In genomic region chr19:53303382-53303781, GRCm38 (mm10) we compare ENCODE assay signal across 11 mouse cellular contexts.
"Had no signal": no experiment of that assay in that cellular context is flagged by ENCODE, and none has a peak within 500 bp of the region (broad histone marks: within the 10 kb centered on the region; RNA-seq: fewer than 3 reads in every experiment).

No protein-coding gene starts in this region.

- H3K27ac ChIP-seq: kidney, embryonic 15.5 days; limb, embryonic 13.5 days; liver, embryonic 12.5 days; midbrain, embryonic 12.5 days; neural tube, embryonic 12.5 days had no signal

- H3K9ac ChIP-seq: kidney, embryonic 15.5 days; limb, embryonic 13.5 days; liver, embryonic 12.5 days; midbrain, embryonic 12.5 days; neural tube, embryonic 12.5 days had no signal

- H3K4me2 ChIP-seq: kidney, embryonic 15.5 days; limb, embryonic 13.5 days; liver, embryonic 12.5 days; midbrain, embryonic 12.5 days; neural tube, embryonic 12.5 days had no signal

- H3K4me3 ChIP-seq: kidney, embryonic 15.5 days; limb, embryonic 13.5 days; liver, embryonic 12.5 days; midbrain, embryonic 12.5 days; neural tube, embryonic 12.5 days had no signal

- H3K9me3 ChIP-seq: kidney, embryonic 15.5 days; limb, embryonic 13.5 days; liver, embryonic 12.5 days; midbrain, embryonic 12.5 days; neural tube, embryonic 12.5 days had no signal

- H3K27me3 ChIP-seq: kidney, embryonic 15.5 days; limb, embryonic 13.5 days; neural tube, embryonic 12.5 days had no signal

- ATAC-seq: liver, embryonic 12.5 days had no signal

- H3K36me3 ChIP-seq: kidney, embryonic 15.5 days; limb, embryonic 13.5 days; liver, embryonic 12.5 days; midbrain, embryonic 12.5 days; neural tube, embryonic 12.5 days had no signal

- DNase-seq: kidney, adult 2 months; kidney, postnatal 14 days; left cerebral cortex, postnatal 4 days; lung, adult 18-20 months; right cerebral cortex, postnatal 14 days; thymus, postnatal 36 days had no signal
